Mouse (Mus musculus) kidney, adult 2 months (tissue): ENCODE measurements at regions not wholly inside any gene's neighbourhood (a gene's known extent, or its start where the extent isn't known, plus 50 kb on each side); places are given as distances from the start of the nearest gene placed in this dataset.

Experiments used
- CTCF ChIP-seq: fragments of 200-500 bp; conservative IDR thresholded peaks from 2 replicates; pipeline ENCODE4 v1.5.1; 2011; ENCODE audit warnings: low read depth, mild to moderate bottlenecking, control low read depth, low read length, moderate library complexity, mixed read lengths; ENCODE audit not compliant: insufficient read depth, insufficient read length
- POLR2A ChIP-seq: fragments of 200-500 bp; IDR thresholded peaks from one replicate; pipeline ENCODE4 v1.6.1; 2011; ENCODE audit warnings: low read depth, low read length, control low read depth

DNA sequence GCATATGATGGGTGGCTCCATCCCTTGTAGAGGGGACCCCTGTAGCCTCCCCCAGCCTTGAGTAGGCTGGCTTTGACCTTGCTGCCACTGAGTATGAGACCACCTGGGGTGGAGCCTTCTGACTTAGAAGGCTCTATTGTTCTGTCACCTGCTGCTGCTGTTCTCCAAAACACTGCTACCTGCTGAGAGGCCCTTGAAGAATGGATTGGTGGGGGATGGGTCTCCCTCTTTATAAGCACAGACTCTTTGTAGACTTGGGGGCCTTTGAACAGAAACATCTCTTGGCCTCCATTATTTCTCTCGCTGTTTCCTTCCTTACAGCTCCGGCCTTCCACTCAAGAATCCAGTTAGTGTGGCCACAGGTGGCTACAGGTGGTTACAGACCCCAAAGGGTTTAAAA lies 576.1 kb upstream of the 4930452B06Rik start:
- no peak for TF ChIP-seq POLR2A
- no peak for TF ChIP-seq CTCF
